Mouse (Mus musculus): ENCODE measurements around the gene Sync. TPM values are rescaled to one million over a fixed set of nuclear protein-coding genes. Genes with fewer than 3 reads are reported as not detected.
A peak's percentile ranks its signal among the peaks of the same experiment; 100 is the strongest.

Sync gene
- 1 to 10 TPM; 1.8 to 2.2 TPM for total RNA-seq (2021)
- long read RNA-seq, experiment 1, partial matches to known transcripts: 0 of 1 reads
- long read RNA-seq, experiment 1, other reads (novel, unspliced or antisense): 1 of 1 reads
- long read RNA-seq, experiment 2: 0 reads

GRCm38 (mm10) chr4:129287472-129287981 lies at the start of gene Sync:
TSS of gene Sync (plus strand) at chr4:129287617.
- DNase-seq (ENCODE audit: extremely low spot score in 1 of 2, low spot score in 2 of 2): no peak
- Histone ChIP-seq H3K27ac (no peak within 1 kb of the TSS), H3K4me3 (peak within 1 kb of the TSS; percentile 53)
- TF ChIP-seq CTCF (IDR thresholded peaks at IDR 0.05): no peak
- intact Hi-C loops (cut with DNase I): no loop called here

- DNase-seq (ENCODE audit: extremely low spot score in 1 of 2, low spot score in 2 of 2): no peak
- Histone ChIP-seq H3K4me3 (peak overlapping the region; percentile 70), H3K27ac (peak overlapping the region; percentile 84; the same call in 1 of the 2 replicates)
- TF ChIP-seq CTCF (IDR thresholded peaks at IDR 0.05): no peak
- intact Hi-C loops (cut with DNase I): loop anchor here (2.0 to 5.0 kb wide), 2 partner anchors 25 to 39 kb away; no protein-coding TSS in a partner anchor
These were observed 49.5 kb upstream of the Sync start for GRCm38 (mm10) chr4:129237843-129238441.

GRCm38 (mm10) chr4:129238579-129239016 lies 48.8 kb upstream of the Sync start:
- no peak for TF ChIP-seq CTCF (IDR thresholded peaks at IDR 0.05)
- H3K4me3 ChIP-seq: peak overlapping the region; percentile 70
- no peak for DNase-seq (ENCODE audit: extremely low spot score in 1 of 2, low spot score in 2 of 2)
- H3K27ac ChIP-seq: peak overlapping the region; percentile 84
- intact Hi-C loops (cut with DNase I): loop anchor here (2.0 to 5.0 kb wide), 2 partner anchors 24 to 39 kb away; no protein-coding TSS in a partner anchor

- DNase-seq (ENCODE audit: extremely low spot score in 1 of 2, low spot score in 2 of 2): peak; percentile 73 to 86
- peak overlapping the region; percentile 84 for H3K27ac ChIP-seq
- intact Hi-C loops (cut with DNase I): loop anchor here (2.0 to 5.0 kb wide), 2 partner anchors 24 to 38 kb away; no protein-coding TSS in a partner anchor
- TF ChIP-seq CTCF (IDR thresholded peaks at IDR 0.05): no peak
- peak overlapping the region; percentile 70 for H3K4me3 ChIP-seq
These were observed 48.3 kb upstream of the Sync start for GRCm38 (mm10) chr4:129239075-129239474.

- intact Hi-C loops (cut with DNase I): no loop called here
- DNase-seq (ENCODE audit: extremely low spot score in 1 of 2, low spot score in 2 of 2): no peak
- no peak for TF ChIP-seq CTCF (IDR thresholded peaks at IDR 0.05)
These were observed 45.5 kb upstream of the Sync start for GRCm38 (mm10) chr4:129241898-129242297.

GRCm38 (mm10) chr4:129242327-129242726 lies 45.1 kb upstream of the Sync start:
- DNase-seq (ENCODE audit: extremely low spot score in 1 of 2, low spot score in 2 of 2): no peak
- peak overlapping the region; percentile 38; the same call in 1 of the 2 replicates for H3K27ac ChIP-seq

More at GRCm38 (mm10) chr4:129241898-129242297, 45.5 kb upstream of the Sync start:
- H3K27ac ChIP-seq: no peak overlapping the region
- H3K4me3 ChIP-seq: no peak overlapping the region

GRCm38 (mm10) chr4:129242761-129243160 lies 44.7 kb upstream of the Sync start:
- H3K4me3 ChIP-seq: no peak overlapping the region
- intact Hi-C loops (cut with DNase I): no loop called here
- DNase-seq (ENCODE audit: extremely low spot score in 1 of 2, low spot score in 2 of 2): no peak
- peak overlapping the region; percentile 38; the same call in 1 of the 2 replicates for H3K27ac ChIP-seq
- TF ChIP-seq CTCF (IDR thresholded peaks at IDR 0.05): no peak

More at GRCm38 (mm10) chr4:129242327-129242726, 45.1 kb upstream of the Sync start:
- TF ChIP-seq CTCF (IDR thresholded peaks at IDR 0.05): no peak
- intact Hi-C loops (cut with DNase I): no loop called here
- no peak overlapping the region for H3K4me3 ChIP-seq

- no peak for DNase-seq (ENCODE audit: extremely low spot score in 1 of 2, low spot score in 2 of 2)
- no peak overlapping the region for H3K4me3 ChIP-seq
- intact Hi-C loops (cut with DNase I): no loop called here
These were observed 42.6 kb upstream of the Sync start for GRCm38 (mm10) chr4:129244802-129245201.

GRCm38 (mm10) chr4:129246360-129247301 lies 40.8 kb upstream of the Sync start:
- no peak overlapping the region for H3K27ac ChIP-seq
- intact Hi-C loops (cut with DNase I): no loop called here
- TF ChIP-seq CTCF (IDR thresholded peaks at IDR 0.05): no peak
- no peak overlapping the region for H3K4me3 ChIP-seq
- no peak for DNase-seq (ENCODE audit: extremely low spot score in 1 of 2, low spot score in 2 of 2)

More at GRCm38 (mm10) chr4:129244802-129245201, 42.6 kb upstream of the Sync start:
- H3K27ac ChIP-seq: no peak overlapping the region
- no peak for TF ChIP-seq CTCF (IDR thresholded peaks at IDR 0.05)

- intact Hi-C loops (cut with DNase I): no loop called here
- no peak for TF ChIP-seq CTCF (IDR thresholded peaks at IDR 0.05)
- DNase-seq (ENCODE audit: extremely low spot score in 1 of 2, low spot score in 2 of 2): no peak
- Histone ChIP-seq H3K4me3 (peak overlapping the region; percentile 46), H3K27ac (peak overlapping the region; percentile 55; the same call in 1 of the 2 replicates)
These were observed 39.8 kb upstream of the Sync start for GRCm38 (mm10) chr4:129247381-129248242.
